Mouse (Mus musculus) midbrain, embryonic 16.5 days (tissue): ENCODE measurements around the gene Bad. TPM values are rescaled to one million over a fixed set of nuclear protein-coding genes. Genes with fewer than 3 reads are reported as not detected.
A peak's percentile ranks its signal among the peaks of the same experiment; 100 is the strongest.

Experiments
- ATAC-seq: fragments of 200-750 bp; cut with Nextera tagmentation; 2 replicates; pipeline ENCODE4 v1.8.0; 2017; ENCODE audit warnings: moderate TSS enrichment
- H3K27ac ChIP-seq: fragments of 300-500 bp; sonication (generic); 2 replicates; pipeline ENCODE4 v1.5.1; 2014; ENCODE audit warnings: mild to moderate bottlenecking, low read length, mixed read lengths
- H3K27me3 ChIP-seq: fragments of 300-500 bp; sonication (generic); 2 replicates; pipeline ENCODE4 v1.6.1; 2014; ENCODE audit warnings: low read depth, low read length, mixed read lengths; ENCODE audit not compliant: control insufficient read depth, insufficient read depth
- H3K36me3 ChIP-seq: fragments of 300-500 bp; sonication (generic); 2 replicates; pipeline ENCODE4 v1.6.1; 2014; ENCODE audit warnings: mild to moderate bottlenecking, low read length, moderate library complexity, mixed read lengths; ENCODE audit not compliant: control insufficient read depth, insufficient read depth
- H3K4me1 ChIP-seq: fragments of 300-500 bp; sonication (generic); 2 replicates; pipeline ENCODE4 v1.6.1; 2014; ENCODE audit warnings: mild to moderate bottlenecking, low read length, mixed read lengths; ENCODE audit not compliant: control insufficient read depth, insufficient read depth
- H3K4me2 ChIP-seq: fragments of 300-500 bp; sonication (generic); 2 replicates; pipeline ENCODE4 v1.6.1; 2014; ENCODE audit warnings: mild to moderate bottlenecking, low read length, mixed read lengths
- H3K4me3 ChIP-seq: fragments of 300-500 bp; sonication (generic); 2 replicates; pipeline ENCODE4 v1.5.1; 2014; ENCODE audit warnings: low read depth, mild to moderate bottlenecking, low read length, moderate library complexity, mixed read lengths
- H3K9ac ChIP-seq: fragments of 300-500 bp; sonication (generic); 2 replicates; pipeline ENCODE4 v1.6.1; 2014; ENCODE audit warnings: low read depth, low read length, mixed read lengths
- H3K9me3 ChIP-seq: fragments of 300-500 bp; sonication (generic); replicated peaks from 2 replicates; pipeline ENCODE4 v1.6.1; 2014; ENCODE audit warnings: mild to moderate bottlenecking, low read length, mixed read lengths; ENCODE audit not compliant: control insufficient read depth, poor library complexity, severe bottlenecking
- WGBS: fragments of 180-500 bp; shearing (Covaris S2); extraction: QIAGEN DNeasy Blood & Tissue Kit; methylation state at CpG from one replicate; pipeline ENCODE4 v1.1.7; 2014; 5-methylcytosine and 5-hydroxymethylcytosine counted together
- polyA plus RNA-seq: library from polyadenylated mRNA; unstranded; fragments of >200 nt; fragmentation: Nextera tagmentation; extraction: Ambion mirVana; gene quantifications from 2 replicates; pipeline ENCODE4 v1.2.1, GENCODE M21; 2015

Bad gene
- polyA plus RNA-seq, 1 experiment from 2014 or later = 92.5 TPM

DNA sequence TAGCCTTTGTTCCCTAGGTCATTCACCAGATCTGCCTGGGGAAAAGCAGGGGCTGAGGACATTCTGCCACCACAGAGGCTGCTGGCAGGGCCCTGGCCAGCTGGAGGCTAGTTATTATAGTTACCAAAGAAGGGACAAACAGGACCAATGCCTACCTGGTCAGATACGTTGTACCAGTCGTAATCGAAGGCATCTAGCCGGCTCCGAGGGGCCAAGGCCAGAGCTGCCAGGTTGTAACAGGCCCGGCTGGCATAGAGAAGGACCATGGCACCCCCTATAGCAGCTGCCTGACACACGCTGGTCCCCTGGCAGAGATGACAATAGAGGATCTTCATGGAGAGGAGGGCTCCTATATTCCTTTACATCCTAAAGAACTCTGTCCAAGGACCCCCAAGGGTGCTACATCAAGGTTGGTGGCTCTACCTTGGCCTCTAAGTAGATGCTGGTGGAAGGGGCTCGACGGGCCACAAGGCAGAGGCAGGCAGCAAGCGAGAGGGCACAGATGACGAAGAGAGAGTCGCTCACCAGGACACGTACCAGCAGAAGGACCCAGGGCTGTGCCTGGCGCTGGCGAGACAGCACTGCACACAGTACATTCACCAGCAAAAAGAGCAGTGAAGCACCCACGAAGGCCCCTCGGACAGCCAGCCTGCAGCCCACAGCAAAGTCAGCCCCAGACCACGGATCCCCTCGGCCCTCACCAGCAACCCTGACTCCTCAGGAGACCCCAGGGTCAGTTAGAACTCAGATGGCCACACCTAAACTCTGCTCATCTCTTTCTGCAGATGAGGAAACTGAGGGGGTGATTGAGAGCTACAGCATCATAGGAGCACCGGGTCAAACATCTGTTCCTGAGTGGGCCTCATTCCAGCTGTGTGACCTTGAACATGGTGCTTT, 2.3 kb upstream of the Bad start:
- no peak for ATAC-seq
- Histone ChIP-seq H3K4me3 (peak overlapping the region; percentile 6; the same call in 1 of the 2 replicates), H3K36me3 (no peaks in the 10 kb centered on the region), H3K4me2 (peak overlapping the region; percentile 99), H3K27me3 (peaks cover 11% of the 10 kb centered on the region), H3K27ac (no peak overlapping the region), H3K9ac (peak overlapping the region; percentile 32), H3K9me3 (no peaks in the 10 kb centered on the region), H3K4me1 (peaks cover 31% of the 10 kb centered on the region)
- 86% methylated on average over 20 of the region's 20 CpGs for WGBS

DNA sequence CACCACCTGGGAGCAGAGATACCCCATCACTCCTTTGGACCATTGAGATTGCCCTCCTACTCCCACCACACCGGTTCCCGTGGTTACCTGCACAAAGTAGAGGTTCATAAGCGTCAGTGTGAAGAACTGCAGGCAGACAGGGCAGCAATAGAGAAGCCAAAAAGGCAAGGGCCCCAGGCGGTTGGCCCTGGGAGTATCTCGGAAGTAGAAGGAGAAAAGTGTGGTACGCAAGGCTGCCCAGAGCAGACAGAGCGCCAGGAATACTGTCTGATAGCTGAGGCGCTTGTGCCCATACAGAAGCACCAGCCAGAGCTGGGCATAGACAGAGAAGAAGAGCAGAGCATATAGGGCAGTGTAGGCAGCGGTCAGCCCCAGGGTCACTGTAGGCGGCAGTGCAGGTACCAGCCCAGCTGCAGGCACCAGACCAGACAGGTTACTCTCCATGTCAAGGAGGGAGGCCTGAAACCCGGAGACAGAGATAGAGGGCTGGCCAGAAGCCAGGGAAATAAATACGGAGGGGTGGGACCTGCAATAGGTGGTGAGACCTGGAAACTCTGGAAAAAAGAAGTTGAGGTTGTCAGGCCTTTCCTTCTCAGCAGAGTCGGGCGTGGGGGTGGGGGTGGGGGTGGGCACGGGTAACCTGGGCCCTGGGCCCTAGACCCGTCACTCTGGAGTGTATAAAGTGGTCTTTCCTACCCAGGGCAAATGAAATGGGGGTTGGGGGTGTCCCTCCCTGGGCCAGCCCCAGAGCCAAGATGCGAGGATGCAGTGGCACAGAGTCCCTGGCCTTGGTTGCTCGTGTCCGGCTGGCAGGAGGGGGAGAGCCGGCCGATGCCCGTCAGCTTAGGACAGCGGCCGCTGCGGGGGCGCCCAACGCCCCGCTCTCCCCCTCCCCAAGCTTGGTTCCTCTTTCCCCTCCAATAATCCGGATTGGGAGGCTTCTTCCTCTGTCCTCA, 987 bp upstream of the Bad start:
- WGBS = 21% methylated on average over 28 of the region's 29 CpGs
- Histone ChIP-seq H3K27ac (peak overlapping the region; percentile 98), H3K4me2 (peak overlapping the region; percentile 99), H3K36me3 (no peaks in the 10 kb centered on the region), H3K4me3 (peak overlapping the region; percentile 89), H3K4me1 (peaks cover 30% of the 10 kb centered on the region), H3K27me3 (peaks cover 6% of the 10 kb centered on the region), H3K9me3 (no peaks in the 10 kb centered on the region), H3K9ac (peak overlapping the region; percentile 99)
- peak; percentile 8; the same call in 1 of the 2 replicates for ATAC-seq

DNA sequence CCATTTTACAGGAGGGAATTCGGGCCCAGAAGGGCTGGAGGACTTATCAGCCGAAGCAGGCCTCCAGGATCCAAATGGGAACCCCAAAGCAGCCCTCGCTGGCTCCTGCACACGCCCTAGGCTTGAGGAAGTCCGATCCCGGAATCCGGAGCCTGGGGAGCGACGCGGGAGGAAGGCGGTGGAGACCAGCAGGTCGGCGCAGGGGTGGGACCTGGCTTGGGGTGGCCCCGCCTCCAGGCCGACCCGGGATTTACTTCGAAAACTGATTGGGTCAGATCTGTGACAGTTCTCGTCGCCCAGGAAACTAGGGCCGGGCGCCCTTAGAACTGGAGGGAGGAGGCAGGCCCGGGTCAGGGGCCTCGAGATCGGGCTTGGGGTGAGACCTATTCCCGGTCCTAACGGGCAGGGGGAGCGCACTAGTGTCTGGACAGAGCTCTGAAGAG, 609 bp downstream of the Bad start, which contains the start of gene Gpr137:
TSS of gene Gpr137 (minus strand) at position 232 of the 443 bp plus-strand sequence.
- no peaks in the 10 kb centered on the region for H3K36me3 ChIP-seq
- peak within 1 kb of the TSS; percentile 89 for H3K4me3 ChIP-seq
- H3K9ac ChIP-seq = peak within 1 kb of the TSS; percentile 99
- no peaks in the 10 kb centered on the region for H3K9me3 ChIP-seq
- H3K4me2 ChIP-seq = peak within 1 kb of the TSS; percentile 99
- WGBS = under 1% methylated on average over 27 of the region's 27 CpGs
- peak; percentile 88 for ATAC-seq
- peak within 1 kb of the TSS; percentile 98 for H3K27ac ChIP-seq
- peaks cover 30% of the 10 kb centered on the region for H3K4me1 ChIP-seq
- H3K27me3 ChIP-seq = no peaks in the 10 kb centered on the region

DNA sequence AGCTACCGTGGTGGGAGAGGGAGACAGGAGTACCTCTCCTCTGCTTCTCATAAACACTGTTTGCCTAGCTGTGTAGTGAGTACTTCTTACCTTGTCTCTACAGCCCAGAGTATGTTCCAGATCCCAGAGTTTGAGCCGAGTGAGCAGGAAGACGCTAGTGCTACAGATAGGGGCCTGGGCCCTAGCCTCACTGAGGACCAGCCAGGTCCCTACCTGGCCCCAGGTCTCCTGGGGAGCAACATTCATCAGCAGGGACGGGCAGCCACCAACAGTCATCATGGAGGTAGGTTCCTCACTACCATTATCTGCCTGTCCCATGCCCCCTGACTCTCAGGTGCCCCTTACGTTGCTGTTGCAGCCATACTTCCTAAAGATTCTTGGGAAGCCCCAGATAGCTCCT, 1.1 kb downstream of the Bad start:
- peaks cover 30% of the 10 kb centered on the region for H3K4me1 ChIP-seq
- WGBS = 31% methylated on average over 5 of the region's 5 CpGs
- peak overlapping the region; percentile 89 for H3K4me3 ChIP-seq
- peak; percentile 9; the same call in 1 of the 2 replicates for ATAC-seq
- no peaks in the 10 kb centered on the region for H3K36me3 ChIP-seq
- no peaks in the 10 kb centered on the region for H3K9me3 ChIP-seq
- H3K4me2 ChIP-seq = peak overlapping the region; percentile 99
- peak overlapping the region; percentile 99 for H3K9ac ChIP-seq
- no peaks in the 10 kb centered on the region for H3K27me3 ChIP-seq
- H3K27ac ChIP-seq = peak overlapping the region; percentile 98

DNA sequence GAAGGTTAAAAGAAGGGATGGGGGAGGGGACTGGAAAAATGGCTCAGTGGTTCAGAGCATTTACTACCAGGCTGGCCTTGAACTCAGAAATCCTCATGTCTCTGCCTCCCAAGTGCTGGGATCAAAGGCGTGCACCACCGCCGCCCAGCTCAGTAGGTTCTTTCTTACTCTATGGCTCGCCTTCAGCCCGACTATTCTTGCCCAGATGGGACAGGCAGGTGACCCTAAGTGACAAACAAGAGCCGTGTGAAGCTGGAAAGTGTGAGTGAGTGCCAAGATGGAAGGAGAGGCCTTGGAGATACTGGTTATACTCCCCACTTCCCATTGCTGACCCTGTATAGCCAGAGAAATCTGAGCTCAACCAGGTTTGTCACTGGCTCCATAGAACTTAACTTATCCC, 2.0 kb downstream of the Bad start:
- H3K9me3 ChIP-seq = no peaks in the 10 kb centered on the region
- peaks cover 27% of the 10 kb centered on the region for H3K4me1 ChIP-seq
- 0 out of 2 replicates have a peak overlapping the region, but pooled peaks have one; percentile 1 for H3K4me2 ChIP-seq
- no peak overlapping the region for H3K9ac ChIP-seq
- no peaks in the 10 kb centered on the region for H3K27me3 ChIP-seq
- H3K27ac ChIP-seq = no peak overlapping the region
- no peaks in the 10 kb centered on the region for H3K36me3 ChIP-seq
- no peak overlapping the region for H3K4me3 ChIP-seq
- ATAC-seq = no peak
- 91% methylated on average over 6 of the region's 6 CpGs for WGBS

DNA sequence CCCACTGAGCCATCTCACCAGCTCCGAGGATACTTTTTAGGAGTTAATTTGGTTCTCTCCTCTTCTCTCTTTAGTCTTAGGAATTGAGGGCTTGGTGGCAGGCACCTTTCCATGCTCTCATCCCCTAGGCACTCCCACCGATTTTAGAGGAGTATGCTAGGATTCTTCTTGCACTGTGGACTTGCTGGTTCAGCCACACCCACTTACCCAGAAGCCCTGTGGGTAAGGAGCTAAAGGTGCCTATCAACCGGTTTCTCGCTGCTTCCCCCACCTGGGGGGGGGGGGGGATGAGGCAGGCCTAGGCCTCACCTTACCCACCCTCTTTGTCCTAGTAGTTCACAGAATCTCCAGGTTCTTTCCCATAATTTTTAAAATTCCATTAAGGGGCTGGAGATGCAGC, 6.1 kb downstream of the Bad start:
- peaks cover 18% of the 10 kb centered on the region for H3K4me1 ChIP-seq
- H3K4me3 ChIP-seq = no peak overlapping the region
- H3K9me3 ChIP-seq = no peaks in the 10 kb centered on the region
- no peaks in the 10 kb centered on the region for H3K36me3 ChIP-seq
- 55% methylated on average over 4 of the region's 4 CpGs for WGBS
- no peak overlapping the region for H3K9ac ChIP-seq
- no peaks in the 10 kb centered on the region for H3K27me3 ChIP-seq
- H3K27ac ChIP-seq = no peak overlapping the region
- no peak for ATAC-seq
- H3K4me2 ChIP-seq = no peak overlapping the region

DNA sequence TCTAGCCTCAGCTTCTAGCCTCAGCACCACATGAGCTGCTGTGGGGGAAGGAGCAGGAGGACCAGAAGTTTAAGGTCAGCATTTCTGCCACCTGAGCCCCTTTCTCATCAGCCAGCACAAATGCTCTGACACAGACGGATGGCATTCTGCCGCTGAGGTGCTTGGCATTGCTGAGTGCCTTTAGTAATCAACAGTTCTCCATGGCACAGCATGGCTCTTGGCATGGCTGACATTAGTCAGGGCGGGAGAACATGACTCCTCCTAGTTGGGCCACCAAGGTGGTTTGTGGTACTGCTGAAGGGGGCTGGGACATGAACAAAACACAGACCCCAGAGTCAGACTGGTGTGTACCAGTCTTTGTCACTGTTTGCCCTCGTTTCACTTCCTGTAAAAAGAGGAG, 6.5 kb downstream of the Bad start:
- Histone ChIP-seq H3K4me1 (peaks cover 17% of the 10 kb centered on the region), H3K4me3 (no peak overlapping the region), H3K4me2 (no peak overlapping the region), H3K9me3 (no peaks in the 10 kb centered on the region), H3K36me3 (no peaks in the 10 kb centered on the region), H3K9ac (no peak overlapping the region), H3K27ac (no peak overlapping the region), H3K27me3 (no peaks in the 10 kb centered on the region)
- ATAC-seq = no peak
- WGBS = 94% methylated on average over 4 of the region's 4 CpGs

DNA sequence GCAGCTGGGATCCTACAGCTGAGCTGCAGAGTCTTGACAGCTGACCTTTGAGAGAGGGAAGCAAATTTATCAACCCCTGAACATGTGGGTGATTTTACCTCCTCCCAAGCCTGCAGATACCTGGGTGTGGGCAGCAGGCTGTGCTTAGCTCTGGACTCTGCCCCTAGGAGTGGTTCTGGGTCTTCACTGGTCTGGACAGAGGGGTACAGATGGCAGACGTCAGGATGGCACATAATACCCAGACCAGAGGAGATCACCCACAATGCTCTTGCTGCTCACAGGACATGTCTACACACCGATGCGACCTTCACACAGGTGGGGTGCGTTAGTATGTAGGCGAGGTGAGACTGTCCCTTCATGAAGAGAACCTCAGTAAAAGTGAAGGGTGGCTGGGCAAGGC, 7.9 kb downstream of the Bad start:
- whole genome bisulfite sequencing = 85% methylated on average over 5 of the region's 5 CpGs
- Histone ChIP-seq H3K27ac (no peak overlapping the region), H3K4me2 (no peak overlapping the region), H3K4me1 (peaks cover 17% of the 10 kb centered on the region), H3K9me3 (no peaks in the 10 kb centered on the region), H3K4me3 (no peak overlapping the region), H3K36me3 (no peaks in the 10 kb centered on the region), H3K27me3 (no peaks in the 10 kb centered on the region), H3K9ac (no peak overlapping the region; the same call in 1 of the 2 replicates)
- no peak for ATAC-seq
